ENCODE assay signal across 17 mouse cellular contexts in genomic region chr16:91348588-91349330, GRCm38 (mm10). TPM values are rescaled to one million over a fixed set of nuclear protein-coding genes. Genes with fewer than 3 reads are reported as not detected.
DNase-seq lines count a peak whose midpoint lies in the region; TF ChIP-seq lines count a peak whose summit lies in the region.
"Had no signal": no experiment of that assay in that cellular context is flagged by ENCODE, and none has a peak within 500 bp of the region (broad histone marks: within the 10 kb centered on the region; RNA-seq: fewer than 3 reads in every experiment).

No protein-coding gene starts in this region.

- H3K27ac ChIP-seq in left cerebral cortex, adult 2 months, result no peak overlapping the region; the same call in 1 of the 2 replicates
- H3K27ac ChIP-seq: limb, embryonic 12.5 days; midbrain, embryonic 12.5 days had no signal

- DNase-seq in cerebellum, postnatal 25 days, result peak; percentile 47 to 62
- no peak for DNase-seq in cerebellum, postnatal 4 days (ENCODE audit: low spot score in 2 of 2)
- DNase-seq in left cerebral cortex, adult 2 months (ENCODE audit: extremely low spot score in 1 of 2, low spot score in 2 of 2), result no peak
- no peak for DNase-seq in left cerebral cortex, adult 11 months (ENCODE audit: low spot score)
- peak; percentile 44 for DNase-seq in thymus, postnatal 4 days
- no peak for DNase-seq in thymus, postnatal 10 days (ENCODE audit: low spot score in 2 of 2)
- peak; percentile 72 for DNase-seq in splenic B cell, adult 2 months (ENCODE audit: low read depth, low spot score)
- DNase-seq in adrenal gland, adult 2 months, result no peak
- DNase-seq: adrenal gland, postnatal 14 days; gastrocnemius, postnatal 10 days; kidney, adult 11 months; lung, embryonic 14.5 days had no signal

- TF ChIP-seq CTCF in left cerebral cortex, adult 2 months (IDR thresholded peaks at IDR 0.05), result no peak

- peak overlapping the region; percentile 26 for H3K4me3 ChIP-seq in left cerebral cortex, adult 2 months
- H3K4me3 ChIP-seq: limb, embryonic 12.5 days; midbrain, embryonic 12.5 days had no signal

- intact Hi-C loops in left cerebral cortex, adult 2 months (cut with DNase I), result no loop called here

- no peaks in the 10 kb centered on the region for H3K36me3 ChIP-seq in splenic B cell, adult 2 months (ENCODE audit: control insufficient read depth, insufficient read depth, low read length, poor library complexity, severe bottlenecking)
- H3K36me3 ChIP-seq: limb, embryonic 12.5 days; midbrain, embryonic 12.5 days had no signal

- H3K27me3 ChIP-seq in splenic B cell, adult 2 months (ENCODE audit: control insufficient read depth, insufficient read depth, low read length, poor library complexity, severe bottlenecking), result no peaks in the 10 kb centered on the region

RNA-seq across cellular contexts. Expression of gene Ifnar2, which starts 23.8 kb away (rescaled TPM):
- 10 to 100 TPM; 20.2 to 20.3 TPM for total RNA-seq in left cerebral cortex, adult 2 months (2021)
- total RNA-seq in adrenal gland, adult 2 months (2021), result 100 to 1,000 TPM; 112 to 134 TPM
- polyA plus RNA-seq in adrenal gland, adult 2 months (2012; rRNA removed), result 225 and 282 TPM in 2 replicates

RNA-seq across cellular contexts. Expression of gene Gm21970, which starts 42.8 kb away (rescaled TPM):
- total RNA-seq in left cerebral cortex, adult 2 months (2021), result not detected
- under 1 TPM in 1 of 2 experiments, not detected in 1; 0.69 TPM for total RNA-seq in adrenal gland, adult 2 months (2021)
- not detected in 2 replicates for polyA plus RNA-seq in adrenal gland, adult 2 months (2012; rRNA removed)
- total RNA-seq: gastrocnemius, postnatal 10 days had no signal
- polyA plus RNA-seq: C2C12; cerebellum, adult 2 months; heart, embryonic 16.5 days; limb, embryonic 12.5 days; midbrain, embryonic 12.5 days had no signal

RNA-seq across cellular contexts. Expression of gene Il10rb, which starts 57.2 kb away (rescaled TPM):
- total RNA-seq in left cerebral cortex, adult 2 months (2021), result 1 to 10 TPM; 8.5 to 9.1 TPM
- 100 to 1,000 TPM; 255 to 258 TPM for total RNA-seq in adrenal gland, adult 2 months (2021)
- polyA plus RNA-seq in adrenal gland, adult 2 months (2012; rRNA removed), result 97.1 and 107 TPM in 2 replicates

Comparison
In these comparisons a context has a peak if more than half of its experiments do, and no peak if none do; other contexts are left out.
1. DNase-seq: peak in cerebellum, postnatal 25 days (2 of 2), thymus, postnatal 4 days (single experiment) and splenic B cell, adult 2 months (single experiment); none in cerebellum, postnatal 4 days (0 of 2), left cerebral cortex, adult 2 months (0 of 2), left cerebral cortex, adult 11 months (single experiment), thymus, postnatal 10 days (0 of 2) and adrenal gland, adult 2 months (single experiment).
2. RNA of gene Ifnar2, which starts 23.8 kb away (total RNA-seq): 112 to 134 TPM in adrenal gland, adult 2 months; 20.2 to 20.3 TPM in left cerebral cortex, adult 2 months; every median in the first group is over 4 times any median in the second.
3. RNA of gene Il10rb, which starts 57.2 kb away (total RNA-seq): 255 to 258 TPM in adrenal gland, adult 2 months; 8.5 to 9.1 TPM in left cerebral cortex, adult 2 months; every median in the first group is over 10 times any median in the second.